Mouse (Mus musculus) urinary bladder, postnatal 36 days (tissue): ENCODE data around the gene Aph1b.
"Not testable (repeated sequence)": the region's sequence is repeated elsewhere in the genome, so short reads cannot be mapped to it uniquely, and the experiment has no call there.

Experiments
- DNase-seq, 2 experiments: peaks; one replicate each; pipeline ENCODE4 v3.0.0; 2022; ENCODE audit warnings: low spot score in 2 of 2, mixed read lengths in 1 of 2

The Aph1b gene

GRCm38 (mm10) chr9:66795464-66796324 is at the start of gene Aph1b:
Gene Aph1b, minus strand, starts transcription at chr9:66795490.
- peak; percentile 96 for DNase-seq

DNA sequence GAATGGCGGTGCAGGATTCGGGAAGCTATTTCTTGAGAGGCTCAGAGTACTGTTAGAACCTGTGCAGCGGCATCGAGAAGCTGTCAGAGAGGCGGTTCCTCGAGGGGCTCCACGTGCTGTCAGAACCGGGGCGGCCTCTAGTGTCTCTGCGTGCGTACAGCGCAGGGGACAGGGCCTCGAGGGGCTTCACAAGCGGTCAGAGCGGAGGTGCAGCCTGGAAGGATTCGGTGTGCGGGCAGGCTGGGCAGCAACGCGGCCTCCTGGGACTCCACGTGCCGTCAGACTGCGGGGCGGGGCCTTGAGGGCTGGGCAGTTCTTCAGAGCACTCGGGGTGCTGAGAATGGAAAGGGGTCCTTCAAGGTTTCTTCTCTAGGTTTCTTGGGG is 39.8 kb upstream of the Aph1b start:
- no peak for DNase-seq

GRCm38 (mm10) chr9:66834318-66835096 is 39.2 kb upstream of the Aph1b start, which contains the start of gene Aph1c:
Gene Aph1c, minus strand, starts transcription at chr9:66834726.
- peak; percentile 99 for DNase-seq

- DNase-seq = no peak
These were observed 38.6 kb upstream of the Aph1b start for GRCm38 (mm10) chr9:66833851-66834250.

- no peak for DNase-seq
These were observed 37.1 kb upstream of the Aph1b start for GRCm38 (mm10) chr9:66832366-66832908.

GRCm38 (mm10) chr9:66825990-66826389 is 30.7 kb upstream of the Aph1b start:
- no peak for DNase-seq

- DNase-seq = not testable (repeated sequence)
These were observed 27.0 kb upstream of the Aph1b start for GRCm38 (mm10) chr9:66822255-66822654.

GRCm38 (mm10) chr9:66820996-66821395 is 25.7 kb upstream of the Aph1b start:
- DNase-seq = no peak

DNA sequence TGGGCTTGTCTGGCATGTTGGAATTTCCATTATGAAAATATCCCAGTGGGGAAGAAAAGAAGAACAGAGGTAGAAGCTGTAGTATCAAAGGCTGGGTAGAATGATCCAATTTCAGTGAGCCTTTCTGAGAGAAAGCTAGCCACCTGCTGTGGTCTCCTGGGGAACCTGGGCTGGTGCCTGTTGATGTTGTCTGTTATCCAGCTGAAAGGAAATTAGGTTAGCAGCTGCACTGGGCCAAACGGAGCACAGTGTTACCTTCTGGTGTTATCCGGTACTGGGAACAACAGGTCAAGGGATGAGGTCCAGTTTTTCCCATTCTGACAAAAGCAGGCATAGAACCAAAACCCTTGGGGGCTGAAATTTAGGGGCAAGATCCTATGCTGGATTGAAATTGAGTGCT is 18.1 kb upstream of the Aph1b start:
- no peak for DNase-seq

DNA sequence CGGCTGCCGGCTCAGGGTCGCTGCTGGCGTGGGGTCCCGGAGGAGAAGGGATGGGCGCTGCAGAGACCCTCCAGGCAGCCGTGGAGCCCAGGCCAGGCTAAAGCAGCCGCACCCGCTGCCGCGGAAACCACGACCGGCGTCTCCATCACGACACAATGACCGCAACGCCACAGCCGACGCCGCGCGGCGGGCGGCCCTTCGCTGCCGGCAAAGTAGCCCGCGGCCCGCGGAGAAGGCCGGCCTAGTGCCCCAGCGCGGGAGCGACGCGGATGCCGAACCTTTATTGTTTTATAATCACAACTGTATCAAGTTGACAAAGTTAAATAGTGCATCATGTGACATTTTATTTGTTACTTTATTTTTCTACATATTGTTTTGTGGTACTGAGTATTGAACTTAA is 10.7 kb upstream of the Aph1b start:
- not testable (repeated sequence) for DNase-seq

- no peak for DNase-seq
These were observed 6.7 kb upstream of the Aph1b start for GRCm38 (mm10) chr9:66801947-66802346.

- no peak for DNase-seq
These were observed 1.4 kb upstream of the Aph1b start, which contains the start of gene Gm10647 for GRCm38 (mm10) chr9:66796739-66797138. Gene Gm10647, plus strand, starts transcription at chr9:66797039.

DNA sequence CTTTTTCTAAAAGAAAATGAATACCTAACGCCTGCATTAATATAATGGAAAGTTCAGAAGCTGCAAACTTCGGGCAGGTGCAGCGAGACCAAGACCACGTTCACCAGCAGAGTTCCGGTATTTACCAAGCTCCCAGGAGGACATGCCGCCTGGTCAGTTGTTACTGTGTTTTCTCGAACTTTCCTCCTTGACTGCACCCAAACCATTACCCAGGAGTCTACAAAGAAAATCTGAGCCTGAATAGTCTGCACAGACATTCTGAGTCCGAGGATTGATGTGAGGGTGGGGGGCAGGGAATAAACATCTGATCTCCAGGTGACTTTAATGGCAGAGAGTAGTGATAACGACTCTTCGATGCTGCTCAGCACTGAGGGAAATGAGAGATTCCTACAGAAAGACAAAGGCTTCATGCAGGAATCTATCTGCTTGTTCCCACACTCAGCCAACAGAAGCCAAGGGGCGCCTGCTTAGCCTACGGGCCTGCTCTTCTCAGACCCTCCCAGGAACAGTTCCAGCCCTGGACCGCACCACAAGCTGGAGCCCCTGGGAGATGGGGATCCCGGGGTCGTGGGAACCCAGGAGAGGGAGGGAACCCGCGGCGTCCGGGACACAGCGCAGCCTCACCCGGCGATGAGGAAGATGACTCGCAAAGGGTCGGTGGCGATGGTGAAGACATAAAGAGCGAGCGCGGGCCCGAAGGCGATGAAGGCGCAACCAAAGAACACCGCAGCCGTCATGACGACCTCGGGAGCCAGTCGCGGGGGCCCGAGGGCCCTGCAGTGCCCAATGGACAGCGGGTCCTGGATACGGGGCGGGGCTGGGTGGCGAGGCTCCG is 444 bp downstream of the Aph1b start:
- no peak for DNase-seq

DNA sequence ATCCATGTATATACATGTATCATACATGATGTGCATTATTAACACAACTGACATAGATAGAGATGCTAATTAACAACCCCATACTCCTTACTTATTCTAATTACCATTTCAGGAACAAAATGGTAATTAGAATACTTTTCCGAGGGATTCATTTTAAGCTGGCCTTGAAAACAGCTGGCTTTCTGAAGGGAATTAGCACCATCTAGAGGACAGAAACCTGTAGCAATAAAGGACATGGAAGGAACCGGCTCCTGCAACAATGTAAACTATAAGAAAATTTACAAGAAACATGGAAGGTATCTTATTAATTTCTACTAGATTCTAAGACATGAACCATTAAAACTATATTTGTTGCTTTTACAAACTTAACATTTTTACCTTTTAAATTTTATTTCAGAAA is 7.5 kb downstream of the Aph1b start:
- no peak for DNase-seq

DNA sequence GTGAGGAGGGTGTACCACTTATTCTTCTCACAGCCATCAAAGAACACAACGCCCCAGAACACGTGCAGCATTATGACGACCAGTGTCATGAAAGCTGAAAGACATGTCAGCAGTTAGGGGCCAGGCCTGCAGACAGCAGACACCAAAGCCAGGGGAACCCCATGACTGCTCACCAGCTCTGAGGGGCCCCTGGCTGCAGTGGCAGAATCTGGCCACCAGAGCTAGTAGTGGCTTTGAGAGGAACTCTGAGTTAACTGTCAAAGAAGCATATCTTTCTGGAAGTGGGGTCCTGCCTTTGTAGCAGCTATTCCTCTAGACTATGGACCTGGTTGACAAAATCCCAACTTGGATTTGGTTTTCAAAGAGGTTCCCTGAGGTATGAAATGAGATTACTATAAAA is 10.7 kb downstream of the Aph1b start:
- not testable (repeated sequence) for DNase-seq

- no peak for DNase-seq
These were observed 24.6 kb downstream of the Aph1b start for GRCm38 (mm10) chr9:66770701-66771100.

DNA sequence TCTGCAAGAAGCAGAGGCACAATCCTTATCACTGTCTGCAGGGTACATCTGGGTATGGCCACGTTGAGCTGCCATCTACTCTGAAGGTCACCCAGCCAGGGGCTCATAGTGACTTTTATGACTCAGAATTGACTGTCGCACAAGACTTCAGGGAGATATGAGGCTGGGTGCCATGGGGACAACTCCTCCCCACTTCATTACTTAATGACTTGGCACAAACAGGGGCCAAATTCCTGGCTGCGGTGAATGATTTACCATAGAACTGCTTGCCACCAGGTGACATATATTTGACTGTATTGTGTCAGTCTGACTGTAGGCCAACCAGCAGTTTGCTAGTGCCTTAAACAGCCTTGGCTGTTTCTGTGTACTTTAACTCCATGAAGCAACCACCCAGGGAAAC is 26.0 kb downstream of the Aph1b start:
- DNase-seq = no peak

GRCm38 (mm10) chr9:66768721-66769120 is 26.6 kb downstream of the Aph1b start:
- no peak for DNase-seq

DNA sequence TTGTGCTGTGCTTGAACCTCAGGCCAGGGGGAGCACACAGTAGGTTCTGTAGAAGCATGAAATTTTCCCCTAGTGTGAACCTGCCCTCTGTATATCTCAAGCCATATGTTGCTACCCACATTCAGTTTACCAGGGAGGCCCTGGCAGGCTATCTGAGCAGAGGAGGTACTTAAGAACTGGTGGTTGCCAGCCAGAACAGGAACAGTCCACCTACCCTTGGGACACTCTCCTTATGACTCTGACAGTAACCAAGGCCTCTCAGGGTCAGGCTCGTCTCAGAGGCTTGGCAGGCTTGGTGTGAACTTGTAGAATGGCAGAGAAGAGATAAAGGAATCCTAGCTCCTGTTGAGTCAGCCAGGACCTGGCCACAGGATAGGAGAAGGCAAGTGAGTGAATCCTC is 34.3 kb downstream of the Aph1b start:
- no peak for DNase-seq

- no peak for DNase-seq
These were observed 42.4 kb downstream of the Aph1b start for GRCm38 (mm10) chr9:66752849-66753248.

- no peak for DNase-seq
These were observed 46.9 kb downstream of the Aph1b start for GRCm38 (mm10) chr9:66748390-66748789.

DNA sequence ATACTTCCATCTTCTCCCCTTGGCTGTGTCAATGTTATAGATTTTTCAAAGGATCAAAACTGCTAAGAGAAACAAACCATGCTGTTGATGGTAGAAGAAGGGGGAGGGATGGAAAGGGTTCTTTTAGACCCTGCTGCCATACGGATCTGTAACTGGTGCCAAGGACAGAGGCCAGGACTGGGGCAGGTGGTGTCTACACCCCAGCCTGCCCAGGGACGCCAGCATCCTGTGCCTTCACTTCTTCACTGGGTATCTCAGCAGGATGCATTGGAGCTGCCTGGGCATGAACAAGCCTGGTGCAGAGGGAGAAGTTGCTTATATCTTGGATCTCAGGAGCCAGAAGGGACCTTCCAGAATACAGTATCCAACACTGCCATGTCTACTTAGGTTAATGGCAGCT is 50.8 kb downstream of the Aph1b start:
- DNase-seq = no peak
